Mouse (Mus musculus): ENCODE measurements around the gene Col4a3. TPM values are rescaled to one million over a fixed set of nuclear protein-coding genes. Genes with fewer than 3 reads are reported as not detected.

Col4a3 gene
- total RNA-seq (2023): not detected

GRCm38 (mm10) chr1:82586713-82587399 lies at the start of gene Col4a3, which contains the start of gene Col4a4:
TSS of gene Col4a3 (plus strand) at chr1:82586921.
TSS of gene Col4a4 (minus strand) at chr1:82586849.

DNA sequence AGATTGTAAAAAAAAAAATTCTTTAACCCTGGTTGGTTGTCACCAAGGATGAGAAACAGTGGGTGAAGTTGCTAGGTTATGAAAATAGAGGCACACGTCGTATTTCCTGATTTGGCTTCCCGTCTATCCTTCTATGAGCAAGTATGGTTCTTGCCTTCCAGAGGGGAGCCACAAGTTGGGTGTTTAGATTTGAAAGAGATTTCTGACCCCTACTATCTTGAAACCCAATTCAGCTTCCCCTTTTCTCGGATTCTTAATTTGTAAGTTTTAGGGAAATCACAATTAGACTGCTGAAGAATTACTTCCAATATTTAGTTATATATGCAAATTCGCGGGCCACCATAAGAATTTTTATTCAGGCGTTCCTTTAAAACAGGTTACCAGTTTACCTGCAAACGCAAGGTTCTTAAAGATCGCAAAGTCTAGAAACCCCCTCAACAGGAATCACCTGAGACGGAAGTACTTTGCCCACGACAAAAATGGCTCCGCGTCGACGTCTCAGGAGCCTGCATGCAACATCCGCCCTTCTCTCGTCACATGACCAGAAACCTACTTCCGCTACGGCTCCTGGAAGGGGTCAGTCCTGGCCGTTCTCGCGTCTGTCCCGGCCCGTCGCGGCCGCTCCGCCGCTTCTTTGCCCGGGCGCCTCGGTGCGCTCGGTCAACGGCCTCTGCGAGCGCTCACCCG lies 137.8 kb downstream of the Col4a3 start, which contains the start of gene Mff:
Gene Mff (plus strand): TSS at position 552 of the 687 bp plus-strand sequence.

DNA sequence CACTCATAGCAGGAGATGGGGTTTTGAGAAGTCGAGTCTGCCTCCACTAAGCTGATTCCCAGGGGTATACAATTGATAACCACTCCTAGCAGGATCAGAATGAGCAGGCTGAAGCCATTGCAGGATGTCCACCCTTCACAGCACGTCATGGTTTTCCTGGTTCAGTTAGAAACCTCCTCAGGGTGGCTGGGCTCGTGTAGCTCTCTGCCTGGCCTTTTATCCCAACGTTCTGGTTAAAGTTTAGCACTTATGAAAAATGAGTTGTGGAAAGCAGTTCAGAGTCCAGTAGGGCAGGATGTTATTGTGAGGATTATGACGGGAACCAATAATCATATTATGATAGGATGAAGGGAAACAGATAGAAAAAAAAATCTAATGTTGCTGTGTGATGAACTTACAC lies 181.5 kb downstream of the Col4a3 start, which contains the start of gene Tm4sf20:
Gene Tm4sf20 (minus strand): TSS at position 193 of the 400 bp plus-strand sequence.

GRCm38 (mm10) chr1:82771022-82771586 lies 184.4 kb downstream of the Col4a3 start, which contains the start of gene Gm47791:
TSS of gene Gm47791 (minus strand) at chr1:82771243.

Other genes starting within 250 kb of the Col4a3 start
- gene Col4a4, start 72 bp upstream of the Col4a3 start, total RNA-seq (2023): not detected
- 100 to 1,000 TPM; 110 to 129 TPM for gene Mff, start 138.0 kb downstream of the Col4a3 start, total RNA-seq (2023)
- gene Tm4sf20, start 181.5 kb downstream of the Col4a3 start, total RNA-seq (2023): not detected
- not detected for gene Gm47791, start 184.3 kb downstream of the Col4a3 start, total RNA-seq (2023)

All from B cell, adult 67 days (primary cell).